Mouse (Mus musculus): ENCODE results near the gene Kcnb1. TPM values are rescaled to one million over a fixed set of nuclear protein-coding genes. Genes with fewer than 3 reads are reported as not detected.
A peak's percentile ranks its signal among the peaks of the same experiment; 100 is the strongest.
"Not testable (repeated sequence)": the region's sequence is repeated elsewhere in the genome, so short reads cannot be mapped to it uniquely, and the experiment has no call there.

Kcnb1 gene
- total RNA-seq, 2 experiments from 2014 or later, result 57.9 to 60.3 TPM

DNA sequence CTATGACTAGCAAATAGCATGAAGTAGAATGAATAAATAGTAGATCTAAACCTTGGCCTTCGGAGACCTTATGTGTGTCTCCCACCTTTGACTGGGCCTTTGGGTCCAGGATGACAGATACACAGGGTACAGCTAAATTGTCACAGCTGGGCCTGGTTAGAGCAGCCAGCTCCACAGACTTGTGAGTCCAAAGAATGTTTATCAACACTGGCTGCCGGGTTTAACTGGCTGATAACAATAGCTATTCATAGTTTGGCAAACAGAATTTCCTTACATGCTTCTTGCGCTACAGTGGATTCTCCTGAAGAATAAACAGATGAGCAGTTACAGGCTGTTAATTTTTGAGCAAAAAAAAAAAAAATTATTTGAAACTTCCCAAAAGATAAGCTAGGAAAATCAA is 19.0 kb upstream of the Kcnb1 start:
- no peak for DNase-seq
- intact Hi-C loops (cut with DNase I), result no loop called here

DNA sequence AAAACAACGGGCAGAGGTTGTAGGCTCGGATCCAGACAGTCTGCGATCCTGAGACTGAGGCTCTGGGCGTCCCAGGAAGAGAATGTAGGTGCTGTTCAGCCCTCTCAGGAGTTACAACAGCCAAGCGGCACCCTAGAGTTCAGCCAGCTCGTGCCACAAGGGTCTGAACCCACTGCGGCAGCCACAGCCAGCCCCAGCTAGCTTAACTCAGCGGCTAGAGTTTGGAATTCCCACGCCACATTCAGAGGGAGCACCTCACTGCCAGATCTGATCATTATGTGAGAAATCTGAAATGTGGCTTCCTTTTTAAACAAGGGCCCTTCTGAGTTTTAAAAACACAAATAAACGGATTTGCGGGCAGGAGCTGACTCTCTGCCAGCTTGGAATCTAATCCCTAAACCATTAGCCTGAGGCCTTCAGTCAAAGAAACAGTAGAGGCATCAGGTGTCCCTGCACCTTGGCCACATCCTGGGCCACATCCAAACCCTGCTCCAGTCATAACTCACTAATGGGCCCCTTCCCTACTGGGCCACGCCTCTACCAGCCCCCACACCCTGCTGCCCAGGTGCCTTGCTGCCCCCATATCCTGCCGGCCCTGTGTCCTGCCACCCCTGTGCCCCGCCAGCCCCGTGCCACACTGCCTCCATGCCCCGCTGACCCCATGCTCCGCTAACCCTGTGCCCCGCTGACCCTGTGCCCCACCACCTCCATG is 16.1 kb upstream of the Kcnb1 start:
- intact Hi-C loops (cut with DNase I), result no loop called here
- DNase-seq, result no peak

DNA sequence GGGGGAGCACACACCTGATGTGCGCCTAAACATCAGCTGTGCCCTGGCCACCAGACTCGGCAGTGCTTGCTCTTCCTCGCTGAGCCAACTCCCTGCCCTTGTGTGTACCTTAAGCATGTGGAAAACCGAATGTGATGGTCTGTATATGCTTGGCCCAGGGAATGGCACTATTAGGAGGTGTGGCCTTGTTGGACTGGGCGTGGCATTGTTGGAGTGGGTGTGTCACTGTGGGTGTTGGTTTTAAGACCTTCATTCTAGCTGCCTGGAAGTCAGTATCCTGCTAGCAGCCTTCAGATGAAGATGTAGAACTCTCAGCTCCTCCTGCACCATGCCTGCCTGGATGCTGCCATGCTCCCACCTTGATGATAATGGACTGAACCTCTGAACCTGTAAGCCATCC is 14.7 kb upstream of the Kcnb1 start:
- intact Hi-C loops (cut with DNase I), result loop anchor here (5.0 kb wide), 1 partner anchor 132 kb away; no protein-coding TSS in a partner anchor

DNA sequence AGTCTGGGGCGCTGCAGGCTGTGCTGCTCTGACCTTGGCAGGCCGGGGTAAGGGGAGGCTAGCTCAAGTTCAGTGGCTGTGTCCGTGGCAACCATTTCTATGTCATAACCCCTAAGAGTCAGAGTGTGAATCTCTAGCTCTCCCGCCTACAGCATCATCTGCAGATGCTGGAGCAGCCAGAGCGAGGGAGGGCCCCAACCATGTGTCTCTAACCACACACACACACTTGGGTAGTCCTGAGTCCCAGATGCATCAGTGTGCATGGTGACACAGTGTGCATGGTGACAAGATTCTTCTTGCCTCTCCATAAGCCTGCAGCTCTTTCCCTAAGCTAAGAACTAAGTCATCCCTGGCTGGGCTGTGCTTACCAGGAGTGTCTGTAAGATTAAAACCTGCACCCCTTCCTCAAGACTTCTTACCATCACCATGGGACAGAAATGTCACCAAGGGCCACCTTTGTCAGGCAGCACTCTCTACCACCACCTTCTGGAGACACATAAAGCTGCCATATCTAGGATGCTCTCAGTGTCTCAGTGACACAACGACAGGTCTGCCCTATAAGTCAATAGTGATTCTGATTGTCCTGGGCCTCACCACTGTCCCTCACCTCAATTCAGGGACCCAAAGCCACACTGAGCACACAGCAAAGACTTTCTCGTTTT is 13.7 kb upstream of the Kcnb1 start:
- DNase-seq, result no peak
- intact Hi-C loops (cut with DNase I), result loop anchor here (5.0 kb wide), 1 partner anchor 131 kb away; no protein-coding TSS in a partner anchor

More for the DNA sequence above, 14.7 kb upstream of the Kcnb1 start:
- not testable (repeated sequence) for DNase-seq

DNA sequence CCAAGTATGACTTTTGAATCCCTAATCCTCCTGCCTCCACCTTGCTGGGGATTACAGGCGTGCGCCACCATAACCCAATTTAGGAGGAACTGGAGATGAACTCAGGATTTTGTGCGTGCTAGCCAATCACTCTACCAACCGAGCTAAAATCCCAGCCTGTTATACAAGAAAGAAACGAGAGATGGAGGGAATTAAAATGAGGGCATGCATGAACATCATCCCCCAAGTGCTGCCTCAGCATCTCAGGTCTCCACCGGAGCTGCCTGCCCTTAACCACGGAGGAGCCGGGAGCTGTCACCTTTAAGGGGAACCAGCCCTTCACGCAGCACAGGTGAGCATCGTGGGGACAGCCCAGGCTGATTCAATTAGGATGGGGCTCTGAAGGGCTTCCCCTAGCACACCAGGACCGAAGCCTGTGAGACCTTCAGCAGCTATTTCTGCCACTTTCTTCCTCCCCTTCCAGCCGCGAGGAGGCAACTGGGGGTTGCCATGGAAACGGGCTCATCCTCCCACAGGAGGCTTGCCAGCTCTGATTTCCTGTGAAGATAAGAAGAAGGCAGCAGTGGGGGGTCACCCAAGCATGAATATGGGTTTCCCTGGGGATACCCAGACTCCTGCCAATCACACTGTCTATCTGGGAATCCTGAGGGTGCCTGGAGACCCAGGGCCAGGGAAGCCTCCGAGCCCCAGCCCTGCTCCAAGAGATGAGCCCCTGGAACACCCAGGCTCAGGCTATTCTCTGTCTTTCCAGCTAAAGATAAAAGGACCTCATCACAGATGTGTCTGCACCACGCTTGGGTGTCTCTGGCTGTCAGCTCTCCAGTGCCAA is 11.7 kb upstream of the Kcnb1 start:
- intact Hi-C loops (cut with DNase I), result loop anchor here (5.0 kb wide), 1 partner anchor 129 kb away; no protein-coding TSS in a partner anchor

DNA sequence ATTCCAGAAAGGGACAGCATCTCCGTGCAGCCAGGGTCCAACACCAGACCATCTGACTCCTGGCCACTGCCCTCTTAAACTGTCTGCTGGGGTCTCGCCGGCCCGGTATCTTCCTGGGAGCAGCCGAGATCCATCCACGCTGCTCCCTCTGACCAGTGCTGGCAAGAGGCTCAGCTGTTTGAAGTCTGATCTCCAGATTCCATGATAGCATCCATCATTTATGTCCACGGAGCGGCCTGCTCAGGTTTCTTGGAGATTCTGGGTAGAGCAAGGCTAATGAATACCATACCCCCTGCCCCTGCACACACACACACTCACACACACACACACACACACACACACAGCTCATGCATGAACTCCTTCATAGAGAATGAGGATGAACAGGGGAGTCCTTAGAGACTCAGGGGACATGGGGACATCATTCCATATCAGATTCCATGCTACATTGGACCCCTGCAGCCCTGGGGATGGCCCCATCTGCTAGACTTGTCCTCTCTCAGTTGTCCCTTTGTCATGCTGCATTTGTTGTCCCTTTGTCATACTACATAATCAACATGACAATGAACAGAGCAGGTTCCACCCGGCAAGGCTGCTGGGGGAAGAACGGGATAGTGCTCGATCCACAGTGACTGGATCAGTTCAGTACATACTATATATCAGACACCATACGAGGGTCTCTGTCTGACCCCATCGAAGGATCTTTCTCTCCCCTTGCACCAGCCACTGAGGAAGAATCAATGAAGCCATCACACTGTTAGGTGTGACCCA is 8.9 kb upstream of the Kcnb1 start:
- intact Hi-C loops (cut with DNase I), result no loop called here
- DNase-seq, result no peak

More for the DNA sequence above, 11.7 kb upstream of the Kcnb1 start:
- no peak for DNase-seq

DNA sequence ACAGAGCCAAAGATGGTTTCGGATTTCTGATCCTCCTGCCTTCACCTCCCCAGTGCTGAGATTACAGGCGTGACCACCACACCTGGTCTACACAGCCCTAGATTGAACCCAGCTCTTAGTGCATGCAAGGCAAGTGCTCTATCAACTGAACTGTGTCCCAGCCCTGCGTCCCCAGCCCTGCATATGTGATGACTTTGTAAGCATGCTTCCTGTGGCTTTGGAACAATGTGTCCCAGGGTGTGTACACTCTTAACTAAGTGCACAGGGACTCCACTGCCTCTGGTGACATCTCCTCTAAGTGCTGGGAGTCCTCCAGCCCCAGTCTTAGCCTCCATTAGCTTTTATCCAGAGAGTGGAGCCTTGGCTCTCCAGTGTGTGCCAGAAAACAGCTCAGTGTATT is 3.4 kb upstream of the Kcnb1 start:
- DNase-seq, result no peak
- intact Hi-C loops (cut with DNase I), result no loop called here

DNA sequence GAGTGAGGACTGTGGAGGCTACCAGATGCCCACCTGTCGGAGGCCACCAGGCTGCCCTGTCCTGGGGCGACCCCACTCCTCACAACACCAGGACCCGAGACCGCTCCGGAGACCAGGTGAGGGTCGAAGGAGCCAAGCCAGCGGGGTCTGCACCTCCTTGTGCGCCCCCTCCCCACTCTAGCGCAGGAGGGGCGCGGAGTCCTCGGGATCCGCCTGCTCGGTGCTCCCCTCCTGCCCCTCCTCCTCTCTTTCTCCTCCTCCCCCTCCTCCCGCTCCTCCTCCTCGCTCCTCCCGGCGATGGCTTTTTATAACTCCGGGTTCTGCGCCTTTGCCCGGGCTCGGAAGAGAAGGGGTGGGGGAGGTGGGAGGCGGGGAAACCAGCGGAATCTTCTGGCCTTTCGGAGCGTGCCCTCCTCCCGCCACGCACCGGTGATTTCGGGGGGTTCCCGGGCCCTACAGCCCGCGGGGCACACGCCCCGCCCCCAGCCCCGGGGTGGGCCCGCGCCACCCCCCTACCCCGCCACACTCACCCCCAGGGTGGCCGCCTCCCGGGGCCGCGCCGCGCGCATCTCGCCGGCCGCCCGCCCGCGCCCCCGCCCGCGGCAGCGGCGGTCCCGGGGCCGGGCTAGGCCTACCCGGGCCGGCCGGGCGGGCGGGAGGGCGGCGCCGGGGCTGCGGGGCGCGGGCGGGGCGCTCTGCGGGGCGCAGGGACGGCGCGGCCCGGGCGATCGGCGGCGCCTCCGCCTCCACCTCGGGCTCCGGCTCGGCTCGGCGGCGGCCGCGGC is 472 bp downstream of the Kcnb1 start:
- intact Hi-C loops (cut with DNase I), result loop anchor here (2.0 kb wide), 2 partner anchors 29 to 77 kb away; no protein-coding TSS in a partner anchor
- peak; percentile 56 to 60 for DNase-seq

DNA sequence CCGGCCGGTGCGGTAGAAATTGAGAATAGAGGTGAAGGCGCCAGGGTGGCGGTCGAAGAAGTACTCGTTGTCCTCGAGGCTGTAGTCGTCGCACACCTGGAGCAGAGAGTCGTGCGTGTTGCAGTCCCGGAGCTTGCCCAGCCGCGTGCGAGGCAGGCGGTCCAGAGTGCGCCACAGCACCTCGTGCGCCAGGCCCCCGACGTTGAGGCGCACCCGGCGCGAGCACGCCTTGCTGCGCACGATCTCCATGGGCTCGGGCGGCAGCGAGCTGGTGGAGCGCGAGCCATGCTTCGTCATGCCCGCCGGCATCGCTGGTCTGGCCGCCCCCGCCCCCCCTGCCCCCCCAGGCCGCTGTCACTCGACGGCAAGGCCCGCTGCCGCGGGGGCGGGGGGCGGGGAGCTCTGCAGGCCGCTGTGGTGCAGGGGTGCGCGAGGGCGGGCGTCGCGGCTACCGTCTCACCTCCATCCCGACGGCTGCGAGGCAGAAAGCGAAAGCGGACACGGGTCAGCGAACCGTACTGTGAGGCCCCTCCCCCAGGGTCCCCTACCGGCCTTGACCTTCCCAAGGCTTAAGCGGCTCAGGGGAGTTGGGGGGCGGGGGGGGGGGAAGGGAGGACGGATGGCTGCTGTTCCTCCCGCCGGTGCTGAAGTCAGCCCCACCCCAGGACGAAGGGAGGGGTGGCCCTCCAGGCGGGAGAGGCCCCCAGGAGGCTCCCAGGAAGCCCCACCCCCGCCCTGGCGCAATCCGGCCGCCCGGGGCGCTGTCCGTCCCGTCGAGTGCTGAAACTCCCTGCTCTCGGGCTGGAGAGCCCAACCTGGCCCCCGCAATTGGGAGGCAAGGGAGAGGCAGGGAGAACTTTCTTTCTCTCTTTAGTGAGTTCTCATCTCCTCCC is 1.4 kb downstream of the Kcnb1 start:
- intact Hi-C loops (cut with DNase I), result loop anchor here (2.0 kb wide), 2 partner anchors 30 to 76 kb away; no protein-coding TSS in a partner anchor
- DNase-seq, result peak; percentile 91 to 95

DNA sequence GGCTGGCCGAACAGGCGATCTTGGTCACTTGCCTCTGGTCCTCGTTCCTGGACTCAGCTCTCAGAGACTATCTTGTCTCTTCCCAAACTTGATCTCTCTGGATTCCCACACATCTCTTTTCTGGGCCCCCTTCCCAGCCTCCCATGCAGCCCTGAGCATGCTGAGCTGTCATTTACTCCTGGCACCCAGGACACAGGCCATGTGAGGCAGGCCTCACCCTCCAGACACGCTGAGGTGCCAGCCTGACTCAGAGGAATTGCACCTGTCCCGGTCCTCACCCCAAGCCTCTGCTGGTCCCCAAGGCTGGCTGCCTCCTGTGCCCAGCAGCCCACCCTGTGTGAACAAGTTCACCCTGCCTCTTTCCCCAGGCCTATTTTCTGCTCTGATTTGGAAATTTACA is 2.8 kb downstream of the Kcnb1 start:
- intact Hi-C loops (cut with DNase I), result no loop called here
- no peak for DNase-seq

DNA sequence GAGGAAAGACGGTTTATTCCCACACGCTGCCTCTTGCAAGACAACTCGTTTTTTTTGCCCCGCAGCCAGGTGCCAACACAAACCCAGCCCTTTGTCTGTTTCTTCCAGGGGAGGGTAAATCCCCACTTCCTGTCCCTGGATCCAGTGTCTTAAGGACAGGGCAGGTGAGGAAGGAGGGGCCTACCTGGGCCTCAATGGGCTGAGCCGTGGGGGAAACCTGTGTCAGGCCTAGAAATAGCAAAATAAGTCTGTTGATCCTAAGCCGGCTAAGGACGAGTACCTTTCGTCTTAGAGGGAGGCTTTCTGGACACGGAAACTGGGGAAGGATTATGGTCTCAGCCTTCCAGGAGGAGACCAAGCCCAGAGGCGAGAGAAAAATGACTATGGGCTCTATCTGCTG is 3.4 kb downstream of the Kcnb1 start:
- intact Hi-C loops (cut with DNase I), result no loop called here
- no peak for DNase-seq

DNA sequence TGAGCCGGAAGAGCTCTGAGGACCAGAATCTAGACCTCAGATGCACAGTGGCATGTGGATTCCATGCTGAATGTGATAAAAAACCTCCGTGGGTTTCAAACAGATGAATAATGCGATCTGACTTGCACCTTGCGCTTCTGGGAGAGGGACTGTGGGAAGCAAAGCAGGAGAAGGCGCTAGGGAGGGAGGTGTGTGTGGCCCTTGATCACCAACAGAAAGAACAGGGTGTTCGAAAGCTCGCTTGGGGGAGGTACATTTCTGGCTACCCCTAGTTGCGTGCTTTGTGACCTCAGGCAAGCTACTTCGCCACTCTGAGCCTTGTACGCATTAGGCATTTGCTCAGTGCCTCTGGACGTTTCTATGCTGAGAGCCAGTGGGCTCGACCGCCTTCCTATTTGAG is 4.0 kb downstream of the Kcnb1 start:
- no peak for DNase-seq
- intact Hi-C loops (cut with DNase I), result no loop called here

DNA sequence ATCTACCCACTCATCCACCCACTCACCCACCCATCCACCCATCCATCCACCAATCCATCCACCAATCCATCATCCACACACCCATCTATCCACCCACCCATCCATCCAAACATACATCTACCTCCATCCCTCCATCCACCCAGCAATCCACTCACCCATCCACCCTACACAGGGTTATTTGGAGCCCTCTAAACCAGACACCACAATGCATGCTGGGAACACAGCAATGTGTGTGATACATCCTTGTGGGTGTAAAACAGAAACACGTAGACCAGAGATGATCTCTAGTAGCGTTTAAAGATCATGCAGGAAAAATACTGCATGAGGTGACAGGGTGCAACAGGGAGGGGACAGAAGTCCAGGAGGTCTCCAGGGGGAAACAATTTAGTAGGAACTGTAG is 4.5 kb downstream of the Kcnb1 start:
- intact Hi-C loops (cut with DNase I), result no loop called here
- DNase-seq, result no peak

DNA sequence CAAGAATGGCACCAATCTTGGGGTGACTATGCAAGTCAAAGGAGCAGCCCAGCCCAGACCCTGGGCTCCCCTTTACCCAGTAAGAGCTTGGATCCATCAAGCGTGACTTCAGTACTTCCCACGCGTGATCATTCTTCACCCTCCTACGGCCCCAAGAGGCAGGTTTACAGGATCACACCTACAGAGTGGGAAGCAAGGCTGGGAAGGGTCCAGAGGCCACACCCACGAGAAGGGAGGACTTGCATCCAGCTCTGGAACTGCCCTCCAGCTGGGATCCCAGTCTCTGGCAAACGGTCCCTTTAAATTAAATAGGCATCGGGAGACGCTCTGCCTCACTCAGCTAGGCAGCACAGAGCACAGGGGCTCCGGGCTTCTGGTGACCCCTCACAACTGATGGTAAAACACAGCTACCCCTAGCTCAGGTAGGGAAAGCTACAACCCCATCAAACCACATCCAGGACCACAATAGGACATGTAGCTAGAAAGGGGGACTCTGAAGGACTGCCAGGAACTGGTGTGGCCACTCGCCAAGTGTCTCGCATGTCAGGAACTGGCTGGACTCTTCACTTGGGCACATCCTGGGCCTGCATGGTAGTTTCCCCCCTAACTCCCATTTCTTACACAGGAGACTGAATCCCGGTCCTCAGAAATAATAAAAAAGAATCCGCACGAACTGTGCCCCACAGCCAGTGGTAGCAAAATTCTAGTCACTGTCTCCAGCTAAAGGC is 8.1 kb downstream of the Kcnb1 start:
- intact Hi-C loops (cut with DNase I), result no loop called here
- no peak for DNase-seq

DNA sequence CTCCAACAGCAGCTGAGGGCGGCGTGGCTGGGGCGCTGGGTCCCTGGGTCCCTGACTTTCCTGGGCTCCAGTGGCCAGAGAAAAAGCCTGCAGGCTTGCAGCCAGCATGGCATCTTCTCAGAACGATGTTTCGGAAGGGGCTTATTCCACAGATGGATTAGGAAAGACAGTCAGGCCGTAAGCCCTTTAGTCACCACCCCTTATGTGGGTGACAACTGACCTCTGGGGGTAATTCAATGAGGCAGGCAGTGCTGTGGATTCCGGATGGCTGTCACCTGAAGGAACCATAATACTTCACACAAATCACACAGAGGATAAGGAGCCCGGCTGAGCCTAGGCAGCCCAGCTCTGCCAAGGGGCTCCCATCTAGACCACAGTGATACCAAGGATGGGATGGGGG is 8.9 kb downstream of the Kcnb1 start:
- no peak for DNase-seq
- intact Hi-C loops (cut with DNase I), result no loop called here

DNA sequence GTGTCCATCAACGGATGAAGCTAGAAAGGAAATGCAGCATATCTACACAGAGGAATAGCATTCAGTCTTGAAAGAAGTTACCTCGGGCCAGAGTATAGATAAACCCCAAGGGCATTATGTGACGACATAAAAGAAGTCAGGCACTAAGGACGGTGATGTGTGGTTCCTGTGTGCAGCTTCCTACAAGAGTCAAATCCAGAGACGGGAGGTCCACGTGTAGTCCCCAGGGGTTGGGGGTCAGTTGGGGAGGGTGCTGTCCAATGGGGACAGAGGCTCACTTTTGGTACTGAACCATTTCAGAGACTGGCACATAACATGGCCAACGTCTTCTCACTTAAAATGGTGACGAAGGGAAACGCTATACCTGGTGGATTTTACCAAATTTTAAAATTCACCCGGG is 10.7 kb downstream of the Kcnb1 start:
- no peak for DNase-seq
- intact Hi-C loops (cut with DNase I), result no loop called here

DNA sequence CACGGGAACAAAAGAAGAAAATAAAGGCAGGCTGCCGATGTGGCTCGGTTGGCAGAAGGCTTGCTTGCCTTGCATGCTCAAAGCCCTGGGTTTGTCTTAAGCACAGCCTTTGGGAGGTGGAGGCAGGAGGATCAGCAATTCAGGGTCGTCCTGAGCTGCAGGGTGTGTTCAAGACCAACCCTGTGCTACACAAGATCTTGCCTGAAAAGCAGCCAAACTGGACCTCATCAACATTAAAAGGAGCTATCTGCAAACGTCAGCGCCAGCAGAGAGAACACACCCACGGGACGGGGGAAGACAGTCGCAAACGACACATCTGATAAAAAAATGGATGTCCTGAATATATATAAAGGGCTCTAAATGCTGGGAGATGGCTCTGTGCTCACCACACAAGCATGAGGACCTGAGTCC is 12.7 kb downstream of the Kcnb1 start:
- no peak for DNase-seq
- intact Hi-C loops (cut with DNase I), result no loop called here

DNA sequence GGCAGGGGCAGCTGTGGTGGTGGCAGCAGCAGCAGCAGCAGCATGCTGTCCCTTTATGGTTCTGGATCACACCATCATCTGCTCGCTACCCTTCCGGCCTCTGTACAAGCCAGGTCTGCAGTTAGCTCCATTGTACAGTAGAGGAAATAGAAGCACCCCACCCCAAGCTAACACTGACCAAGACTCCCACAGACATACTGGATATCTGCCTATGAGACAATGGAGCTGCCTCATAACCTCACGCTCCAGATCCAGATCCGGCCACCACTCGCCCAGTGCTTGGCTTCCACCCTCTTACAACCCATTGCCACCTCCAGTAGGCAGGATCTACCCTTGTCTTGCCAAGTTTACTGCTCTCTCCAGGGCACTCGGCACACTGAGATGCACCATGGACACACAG is 14.7 kb downstream of the Kcnb1 start:
- DNase-seq, result no peak

More for the DNA sequence above, 14.7 kb downstream of the Kcnb1 start:
- intact Hi-C loops (cut with DNase I), result no loop called here
